Mouse (Mus musculus) MEL (cell line): ENCODE results near the gene Elf3. TPM values are rescaled to one million over a fixed set of nuclear protein-coding genes. Genes with fewer than 3 reads are reported as not detected.

Experiments used
- DNase-seq: peaks from one replicate; pipeline ENCODE4 v3.0.0; 2011; ENCODE audit warnings: low read depth, low spot score
- H3K27ac ChIP-seq: 2 replicates; pipeline ENCODE4 v1.5.1; 2012; ENCODE audit warnings: low read depth, mild to moderate bottlenecking, control low read depth, low read length, moderate library complexity; ENCODE audit not compliant: control insufficient read depth
- H3K27me3 ChIP-seq, 2 experiments: fragments of 150-350 bp in 1 of 2; sonication (generic) in 1 of 2; 2 replicates each; pipeline ENCODE4 v1.6.1; 2012; ENCODE audit warnings: low read length in 2 of 2, mild to moderate bottlenecking in 2 of 2, improper control_type of control experiment in 1 of 2, moderate library complexity in 1 of 2; ENCODE audit not compliant: insufficient read depth in 2 of 2, control insufficient read depth in 1 of 2
- H3K36me3 ChIP-seq, 2 experiments: 2 replicates each; pipeline ENCODE4 v1.6.1; 2012 to 2014; ENCODE audit warnings: low read length in 2 of 2, improper control_type of control experiment in 1 of 2, inconsistent platforms in 1 of 2, mild to moderate bottlenecking in 1 of 2; ENCODE audit not compliant: insufficient read depth in 2 of 2, control insufficient read depth in 1 of 2
- H3K4me1 ChIP-seq, 2 experiments: fragments of 150-350 bp in 1 of 2; sonication (generic) in 1 of 2; 2 replicates each; pipeline ENCODE4 v1.6.1; 2012; ENCODE audit warnings: low read length in 2 of 2, improper control_type of control experiment in 1 of 2, mild to moderate bottlenecking in 1 of 2; ENCODE audit not compliant: insufficient read depth in 2 of 2, control insufficient read depth in 1 of 2
- H3K4me3 ChIP-seq, 2 experiments: fragments of 150-350 bp in 1 of 2; sonication (generic) in 1 of 2; 2 replicates each; pipeline ENCODE4 v1.5.1; 2012; ENCODE audit warnings: low read depth in 2 of 2, low read length in 2 of 2, mild to moderate bottlenecking in 2 of 2, moderate library complexity in 2 of 2, control low read depth in 1 of 2, improper control_type of control experiment in 1 of 2; ENCODE audit not compliant: control insufficient read depth in 1 of 2, insufficient read depth in 1 of 2
- H3K79me2 ChIP-seq: 2 replicates; pipeline ENCODE4 v1.6.1; 2012; ENCODE audit warnings: mild to moderate bottlenecking, low read length, moderate library complexity; ENCODE audit not compliant: control insufficient read depth, poor library complexity, insufficient read depth
- H3K9ac ChIP-seq: 2 replicates; pipeline ENCODE4 v1.6.1; 2012; ENCODE audit warnings: low read depth, mild to moderate bottlenecking, control low read depth, low read length, moderate library complexity; ENCODE audit not compliant: control insufficient read depth, poor library complexity, severe bottlenecking
- H3K9me3 ChIP-seq: fragments of 150-350 bp; sonication (generic); replicated peaks from 2 replicates; pipeline ENCODE4 v1.6.1; 2012; ENCODE audit warnings: mild to moderate bottlenecking, low read length, improper control_type of control experiment, moderate library complexity; ENCODE audit not compliant: insufficient read depth
- BHLHE40 ChIP-seq: IDR thresholded peaks from 2 replicates; pipeline ENCODE4 v1.6.1; 2012; ENCODE audit warnings: low read depth, mild to moderate bottlenecking, inconsistent platforms, low read length, improper control_type of control experiment, borderline replicate concordance
- CHD1 ChIP-seq: IDR thresholded peaks from 2 replicates; pipeline ENCODE4 v1.6.1; 2012; ENCODE audit warnings: low read depth, mild to moderate bottlenecking, inconsistent platforms, low read length, improper control_type of control experiment
- CHD2 ChIP-seq: IDR thresholded peaks from 2 replicates; pipeline ENCODE4 v1.6.1; 2011; ENCODE audit warnings: low read length, improper control_type of control experiment
- E2F4 ChIP-seq: IDR thresholded peaks from 2 replicates; pipeline ENCODE4 v1.6.1; 2011; ENCODE audit warnings: low read depth, low read length, improper control_type of control experiment, borderline replicate concordance
- ELF1 ChIP-seq: IDR thresholded peaks from 2 replicates; pipeline ENCODE4 v1.6.1; 2014; ENCODE audit warnings: low read depth, mild to moderate bottlenecking, inconsistent platforms, low read length, improper control_type of control experiment, moderate library complexity
- ETS1 ChIP-seq: IDR thresholded peaks from 2 replicates; pipeline ENCODE4 v1.6.1; 2012; ENCODE audit warnings: low read depth, mild to moderate bottlenecking, inconsistent platforms, low read length, improper control_type of control experiment, moderate library complexity
- GATA1 ChIP-seq: IDR thresholded peaks from 2 replicates; pipeline ENCODE4 v1.6.1; 2011; ENCODE audit warnings: low read depth, low read length, improper control_type of control experiment
- HCFC1 ChIP-seq: IDR thresholded peaks from 2 replicates; pipeline ENCODE4 v1.6.1; 2012; ENCODE audit warnings: low read depth, mild to moderate bottlenecking, inconsistent platforms, low read length, improper control_type of control experiment, moderate library complexity
- JUND ChIP-seq: IDR thresholded peaks from 2 replicates; pipeline ENCODE4 v1.6.1; 2011; ENCODE audit warnings: low read depth, mild to moderate bottlenecking, improper control_type of control experiment, low read length
- KAT2A ChIP-seq: conservative IDR thresholded peaks from 2 replicates; pipeline ENCODE4 v1.6.1; 2012; ENCODE audit warnings: low read depth, low read length, improper control_type of control experiment, inconsistent platforms
- MAFK ChIP-seq: IDR thresholded peaks from 2 replicates; pipeline ENCODE4 v1.6.1; 2011; ENCODE audit warnings: low read depth, mild to moderate bottlenecking, low read length, improper control_type of control experiment, borderline replicate concordance
- MAZ ChIP-seq: IDR thresholded peaks from 2 replicates; pipeline ENCODE4 v1.6.1; 2012; ENCODE audit warnings: low read depth, mild to moderate bottlenecking, inconsistent platforms, low read length, improper control_type of control experiment
- MEF2A ChIP-seq: IDR thresholded peaks from 2 replicates; pipeline ENCODE4 v1.6.1; 2014; ENCODE audit warnings: low read depth, mild to moderate bottlenecking, inconsistent platforms, low read length, improper control_type of control experiment; ENCODE audit not compliant: poor library complexity, insufficient replicate concordance, severe bottlenecking; ENCODE audit errors: extremely low read depth
- MYB ChIP-seq: IDR thresholded peaks from 2 replicates; pipeline ENCODE4 v1.6.1; 2011; ENCODE audit warnings: mild to moderate bottlenecking, low read depth, low read length, improper control_type of control experiment
- MYC ChIP-seq: IDR thresholded peaks from 2 replicates; pipeline ENCODE4 v1.6.1; 2011; ENCODE audit warnings: low read depth, mild to moderate bottlenecking, low read length, improper control_type of control experiment, moderate library complexity
- NRF1 ChIP-seq: IDR thresholded peaks from 2 replicates; pipeline ENCODE4 v1.6.1; 2014; ENCODE audit warnings: low read depth, mild to moderate bottlenecking, inconsistent platforms, low read length, improper control_type of control experiment, moderate library complexity; ENCODE audit not compliant: poor library complexity, insufficient read depth, severe bottlenecking
- POLR2AphosphoS2 ChIP-seq: IDR thresholded peaks from 2 replicates; pipeline ENCODE4 v1.6.1; 2011; ENCODE audit warnings: low read length, improper control_type of control experiment
- RAD21 ChIP-seq: IDR thresholded peaks from 2 replicates; pipeline ENCODE4 v1.6.1; 2011; ENCODE audit warnings: mild to moderate bottlenecking, low read depth, low read length, improper control_type of control experiment
- RCOR1 ChIP-seq: IDR thresholded peaks from 2 replicates; pipeline ENCODE4 v1.6.1; 2012; ENCODE audit warnings: low read depth, mild to moderate bottlenecking, inconsistent platforms, low read length, improper control_type of control experiment
- SIN3A ChIP-seq: IDR thresholded peaks from 2 replicates; pipeline ENCODE4 v1.6.1; 2012; ENCODE audit warnings: low read length, improper control_type of control experiment, inconsistent platforms
- SMC3 ChIP-seq: IDR thresholded peaks from 2 replicates; pipeline ENCODE4 v1.6.1; 2011; ENCODE audit warnings: low read depth, low read length, improper control_type of control experiment
- TAL1 ChIP-seq: IDR thresholded peaks from 2 replicates; pipeline ENCODE4 v1.6.1; 2012; ENCODE audit warnings: mild to moderate bottlenecking, inconsistent platforms, low read length, moderate library complexity, mixed read lengths
- UBTF ChIP-seq: IDR thresholded peaks from 2 replicates; pipeline ENCODE4 v1.6.1; 2012; ENCODE audit warnings: low read depth, mild to moderate bottlenecking, inconsistent platforms, low read length, improper control_type of control experiment, moderate library complexity, borderline replicate concordance; ENCODE audit not compliant: insufficient read depth
- ZC3H11A ChIP-seq: IDR thresholded peaks from 2 replicates; pipeline ENCODE4 v1.6.1; 2012; ENCODE audit warnings: low read depth, mild to moderate bottlenecking, inconsistent platforms, low read length, improper control_type of control experiment
- ZKSCAN1 ChIP-seq: IDR thresholded peaks from 2 replicates; pipeline ENCODE4 v1.6.1; 2012; ENCODE audit warnings: low read depth, mild to moderate bottlenecking, inconsistent platforms, low read length, improper control_type of control experiment, moderate library complexity
- ZNF384 ChIP-seq: IDR thresholded peaks from 2 replicates; pipeline ENCODE4 v1.6.1; 2012; ENCODE audit warnings: low read depth, mild to moderate bottlenecking, inconsistent platforms, low read length, improper control_type of control experiment
- polyA plus RNA-seq, 2 experiments: library from polyadenylated mRNA; stranded (reverse) in 1 of 2; unstranded in 1 of 2; fragments of >175 nt in 1 of 2; fragments of >200 nt in 1 of 2; gene quantifications; 2 replicates each; pipeline versions ENCODE4 v1.2.1 to v1.2.4; 2012; ENCODE audit warnings: low replicate concordance in 2 of 2, low read depth in 1 of 2; ENCODE audit not compliant: insufficient read length in 2 of 2, insufficient read depth in 1 of 2, missing spikeins in 1 of 2
- total RNA-seq: library from RNA; depleted of rRNA; stranded (reverse); fragments of 300-350 nt; gene quantifications from 2 replicates; pipeline ENCODE4 v1.2.3, GENCODE M21; 2012; rRNA removed

Elf3 gene
- total RNA-seq (not detected in 2 replicates), polyA plus RNA-seq (not detected)

DNA sequence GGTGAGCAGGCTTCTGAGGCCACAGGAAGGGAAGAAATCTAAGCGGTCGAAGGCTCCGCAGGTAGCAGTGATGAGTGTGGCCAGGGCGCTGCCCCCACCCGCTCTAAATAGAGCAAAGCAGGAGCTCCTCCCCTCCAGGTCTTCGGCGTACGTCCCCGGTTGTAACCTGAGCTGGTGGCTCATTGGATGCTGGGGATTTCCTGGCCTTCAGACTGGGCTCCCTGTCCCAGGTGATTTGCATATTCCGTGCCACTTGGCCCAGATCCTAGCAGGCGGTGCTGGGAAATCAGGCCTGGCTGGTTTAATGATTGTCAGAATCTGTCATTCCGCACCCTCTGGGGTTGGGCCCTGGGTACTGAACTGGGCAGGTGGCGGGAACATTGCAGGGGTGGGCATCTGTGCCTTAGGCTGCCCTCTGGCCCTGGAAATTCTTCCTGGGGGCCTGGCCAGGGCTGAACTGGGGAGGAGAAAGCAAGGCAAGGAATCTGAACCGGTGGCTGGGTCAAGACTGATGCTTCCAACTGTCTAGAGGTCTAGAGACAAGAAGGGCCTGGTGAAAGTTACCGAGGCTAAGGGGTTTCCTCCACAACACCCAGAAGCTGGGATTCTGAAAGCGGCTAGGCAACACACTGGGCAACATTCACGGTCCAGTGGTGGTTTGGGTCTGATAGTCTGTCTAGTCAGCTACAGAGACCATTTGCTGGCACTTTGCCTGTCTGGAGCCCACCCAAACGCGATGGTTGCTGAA, at the start of gene Elf3:
Elf3 (minus strand) TSS at position 189 of the 748 bp plus-strand sequence.
- H3K27ac ChIP-seq: no peak within 1 kb of the TSS

DNA sequence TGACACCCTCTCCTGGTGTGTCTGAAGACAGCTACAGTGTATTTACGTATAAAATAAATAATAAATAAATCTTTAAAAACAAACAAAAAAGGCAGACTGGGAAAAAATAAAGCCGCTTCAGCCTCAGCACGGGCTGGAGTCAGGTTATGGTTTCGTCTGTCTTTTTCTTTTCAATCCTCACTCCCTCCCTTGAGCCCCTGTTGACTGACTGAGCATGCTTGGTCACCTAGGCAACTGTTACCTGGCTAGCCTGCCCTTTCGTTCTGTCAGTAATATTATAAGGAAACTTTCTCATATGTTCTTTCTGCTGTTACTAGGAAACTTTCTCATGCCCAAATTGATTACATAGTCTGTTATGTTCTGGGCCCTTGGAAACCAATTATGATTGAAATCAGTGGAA, 32.5 kb upstream of the Elf3 start:
- no peak for TF ChIP-seq UBTF
- TF ChIP-seq SMC3: no peak
- no peak for TF ChIP-seq ZKSCAN1
- no peak for TF ChIP-seq POLR2AphosphoS2
- no peak for TF ChIP-seq ZNF384
- TF ChIP-seq ZC3H11A: no peak
- TF ChIP-seq RCOR1: no peak
- TF ChIP-seq RAD21: no peak
- no peak for TF ChIP-seq MAFK
- no peak for TF ChIP-seq GATA1
- TF ChIP-seq HCFC1: no peak
- no peak for TF ChIP-seq TAL1
- no peak for TF ChIP-seq CHD2
- no peak for TF ChIP-seq SIN3A
- TF ChIP-seq MYC: no peak
- TF ChIP-seq BHLHE40: no peak
- TF ChIP-seq KAT2A: no peak
- TF ChIP-seq NRF1: no peak
- no peak for TF ChIP-seq JUND
- TF ChIP-seq MEF2A: no peak
- H3K4me1 ChIP-seq: no peaks in the 10 kb centered on the region
- H3K27me3 ChIP-seq: no peaks in the 10 kb centered on the region
- no peak overlapping the region for H3K27ac ChIP-seq
- H3K79me2 ChIP-seq: no peaks in the 10 kb centered on the region
- no peaks in the 10 kb centered on the region for H3K36me3 ChIP-seq
- no peaks in the 10 kb centered on the region for H3K9me3 ChIP-seq
- H3K9ac ChIP-seq: no peak overlapping the region
- no peak overlapping the region for H3K4me3 ChIP-seq
- DNase-seq: no peak

More for the DNA sequence above, at the start of gene Elf3:
- Histone ChIP-seq H3K4me3 (no peak within 1 kb of the TSS), H3K4me1 (no peaks in the 10 kb centered on the region), H3K9ac (no peak within 1 kb of the TSS), H3K27me3 (no peaks in the 10 kb centered on the region), H3K79me2 (no peaks in the 10 kb centered on the region), H3K36me3 (no peaks in the 10 kb centered on the region; a peak in 1 of 4 replicates), H3K9me3 (no peaks in the 10 kb centered on the region)
- no peak for TF ChIP-seq RCOR1
- no peak for TF ChIP-seq BHLHE40
- no peak for TF ChIP-seq CHD2
- no peak for TF ChIP-seq ETS1
- no peak for TF ChIP-seq POLR2AphosphoS2
- no peak for TF ChIP-seq MEF2A
- TF ChIP-seq MAZ: no peak
- no peak for TF ChIP-seq ZNF384
- TF ChIP-seq CHD1: no peak
- no peak for TF ChIP-seq MYB
- no peak for TF ChIP-seq E2F4
- no peak for TF ChIP-seq ELF1
- no peak for DNase-seq
